Mouse (Mus musculus) embryonic facial prominence, embryonic 13.5 days (tissue): ENCODE results near the gene Rnft2. TPM values are rescaled to one million over a fixed set of nuclear protein-coding genes. Genes with fewer than 3 reads are reported as not detected.

Experiments
- ATAC-seq: fragments of 200-750 bp; cut with Nextera tagmentation; 2 replicates; pipeline ENCODE4 v1.8.0; 2017; ENCODE audit warnings: low read depth; ENCODE audit not compliant: insufficient number of reproducible peaks, insufficient read depth, low FRiP score, low TSS enrichment
- H3K27ac ChIP-seq: fragments of 300-500 bp; sonication (generic); 2 replicates; pipeline ENCODE4 v1.5.1; 2015; ENCODE audit warnings: moderate library complexity, mild to moderate bottlenecking, inconsistent platforms
- H3K27me3 ChIP-seq: fragments of 300-500 bp; sonication (generic); 2 replicates; pipeline ENCODE4 v1.6.1; 2015; ENCODE audit warnings: mild to moderate bottlenecking, inconsistent platforms
- H3K36me3 ChIP-seq: fragments of 300-500 bp; sonication (generic); 2 replicates; pipeline ENCODE4 v1.6.1; 2015; ENCODE audit warnings: mild to moderate bottlenecking, inconsistent platforms
- H3K4me1 ChIP-seq: fragments of 300-500 bp; sonication (generic); 2 replicates; pipeline ENCODE4 v1.6.1; 2015; ENCODE audit warnings: inconsistent platforms
- H3K4me2 ChIP-seq: fragments of 300-500 bp; sonication (generic); 2 replicates; pipeline ENCODE4 v1.6.1; 2015; ENCODE audit warnings: moderate library complexity, mild to moderate bottlenecking, inconsistent platforms
- H3K4me3 ChIP-seq: fragments of 300-500 bp; sonication (generic); 2 replicates; pipeline ENCODE4 v1.5.1; 2015; ENCODE audit warnings: mild to moderate bottlenecking, inconsistent platforms
- H3K9ac ChIP-seq: fragments of 300-500 bp; sonication (generic); 2 replicates; pipeline ENCODE4 v1.6.1; 2015; ENCODE audit warnings: mild to moderate bottlenecking, inconsistent platforms
- H3K9me3 ChIP-seq: fragments of 300-500 bp; sonication (generic); 2 replicates; pipeline ENCODE4 v1.6.1; 2016; ENCODE audit warnings: inconsistent platforms
- WGBS: fragments of 180-500 bp; shearing (Covaris S2); methylation state at CpG from one replicate; pipeline ENCODE4 v1.1.7; 2015; ENCODE audit warnings: mixed read lengths; 5-methylcytosine and 5-hydroxymethylcytosine counted together
- polyA plus RNA-seq: library from polyadenylated mRNA; unstranded; fragments of >200 nt; fragmentation: Nextera tagmentation; extraction: Ambion mirVana; gene quantifications from 2 replicates; pipeline ENCODE4 v1.2.1, GENCODE M21; 2015

Rnft2 gene
- polyA plus RNA-seq, 1 experiment from 2014 or later: 5.1 TPM

DNA sequence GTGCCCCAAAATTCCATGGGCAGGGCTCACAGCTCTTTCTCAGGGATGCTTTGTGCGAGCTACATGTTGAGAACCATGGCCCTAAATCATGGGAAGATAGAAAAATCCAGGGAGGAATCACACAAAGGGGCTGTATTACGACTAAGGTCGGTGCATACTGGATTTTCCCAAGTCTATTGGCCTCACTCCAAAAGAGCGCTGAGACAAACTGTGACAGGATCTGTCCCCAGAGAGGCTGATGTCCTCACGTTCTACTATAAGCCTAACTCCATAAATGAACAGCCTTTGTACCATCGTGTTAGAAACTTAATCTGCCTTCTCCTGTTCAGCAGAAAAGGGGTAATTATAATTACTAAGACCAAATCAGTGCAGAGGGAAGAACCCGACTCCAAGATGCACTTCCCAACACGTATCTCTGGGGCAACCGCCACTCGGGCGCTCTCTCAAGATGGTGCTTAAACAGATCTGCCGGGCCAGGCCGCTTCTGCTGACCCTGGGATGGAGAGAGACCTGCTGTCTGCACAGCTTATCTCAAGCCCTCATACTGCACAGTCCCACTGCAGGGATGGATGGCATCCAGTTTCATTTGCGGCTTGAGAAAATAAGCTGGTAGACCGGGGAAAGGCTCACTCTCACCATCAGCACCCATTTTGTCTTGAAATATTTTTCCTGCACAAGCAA lies 98.8 kb downstream of the Rnft2 start:
- WGBS: 70% methylated on average over 15 of the region's 15 CpGs
- Histone ChIP-seq H3K4me1 (peaks cover 13% of the 10 kb centered on the region; the same call in 1 of the 2 replicates), H3K9ac (0 out of 2 replicates have a peak overlapping the region, but pooled peaks have one; percentile 8), H3K27me3 (no peaks in the 10 kb centered on the region), H3K27ac (no peak overlapping the region), H3K36me3 (peaks cover 42% of the 10 kb centered on the region), H3K4me2 (no peak overlapping the region), H3K4me3 (no peak overlapping the region), H3K9me3 (no peaks in the 10 kb centered on the region)
- no peak for ATAC-seq

DNA sequence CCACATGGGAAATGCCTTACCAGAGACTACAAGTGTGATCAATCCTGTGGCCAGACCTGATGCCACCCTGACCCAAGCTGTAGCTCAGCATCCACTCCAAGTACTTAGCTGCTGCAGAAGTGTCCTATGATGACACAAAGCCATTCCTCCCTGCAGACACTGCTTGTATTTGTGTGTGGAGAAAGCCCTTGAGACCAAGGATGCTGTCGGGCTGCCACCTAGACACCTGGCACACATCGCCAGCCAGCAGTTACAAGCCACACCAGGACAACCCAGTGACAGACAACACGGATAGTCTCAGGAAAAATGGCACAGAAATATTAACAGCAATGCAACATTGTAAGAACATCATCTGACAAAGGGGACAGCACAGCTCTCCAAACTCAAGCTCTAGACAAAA lies 99.5 kb downstream of the Rnft2 start:
- Histone ChIP-seq H3K9me3 (no peaks in the 10 kb centered on the region), H3K9ac (no peak overlapping the region), H3K27ac (no peak overlapping the region), H3K27me3 (no peaks in the 10 kb centered on the region), H3K4me3 (no peak overlapping the region), H3K36me3 (peaks cover 45% of the 10 kb centered on the region), H3K4me2 (no peak overlapping the region), H3K4me1 (peaks cover 13% of the 10 kb centered on the region; the same call in 1 of the 2 replicates)
- WGBS: 92% methylated on average over 3 of the region's 3 CpGs
- ATAC-seq: no peak

DNA sequence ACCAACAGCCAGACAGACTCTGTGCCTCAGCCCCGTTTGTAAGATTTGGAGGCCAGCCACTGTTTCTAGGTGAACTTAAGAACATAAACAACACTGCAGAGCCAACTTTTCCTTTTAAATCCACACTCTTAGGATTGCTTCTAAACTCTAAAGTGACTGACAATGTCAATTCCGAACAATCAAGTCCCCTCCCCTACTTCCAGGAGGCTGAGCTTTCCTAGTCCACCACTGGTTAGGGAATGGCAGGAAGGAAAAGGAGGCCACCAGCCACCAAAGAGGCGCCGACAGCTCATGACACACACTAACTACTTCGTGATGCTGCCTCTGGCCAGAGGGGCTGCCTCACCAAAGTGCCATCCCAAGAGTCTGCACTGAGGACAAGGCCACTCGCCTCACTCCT lies 100.1 kb downstream of the Rnft2 start:
- Histone ChIP-seq H3K27me3 (no peaks in the 10 kb centered on the region), H3K4me1 (peaks cover 13% of the 10 kb centered on the region; the same call in 1 of the 2 replicates), H3K9me3 (no peaks in the 10 kb centered on the region), H3K36me3 (peaks cover 49% of the 10 kb centered on the region), H3K4me2 (no peak overlapping the region), H3K4me3 (no peak overlapping the region), H3K9ac (no peak overlapping the region), H3K27ac (no peak overlapping the region)
- 86% methylated on average over 6 of the region's 6 CpGs for WGBS
- ATAC-seq: no peak

DNA sequence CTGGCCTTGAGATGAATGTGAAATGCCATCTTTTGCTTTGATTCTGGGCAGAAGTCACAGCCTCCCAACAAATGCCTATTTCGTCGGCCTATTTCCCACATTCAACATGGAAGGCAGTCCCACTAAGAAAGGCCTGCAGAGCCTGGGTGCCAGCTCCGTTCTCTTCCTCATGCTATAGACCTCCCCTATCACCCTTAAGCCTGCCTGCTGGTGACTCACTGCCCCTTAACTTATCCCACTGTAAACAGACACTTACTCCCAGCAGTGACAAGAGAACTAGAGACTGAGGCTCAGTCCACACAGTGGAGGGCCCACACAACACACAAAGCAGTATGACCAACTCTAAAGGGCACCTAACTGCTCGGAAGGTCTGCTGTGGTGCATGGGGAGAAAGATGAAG lies 100.6 kb downstream of the Rnft2 start:
- 88% methylated on average over 4 of the region's 4 CpGs for WGBS
- ATAC-seq: no peak
- H3K27ac ChIP-seq: no peak overlapping the region
- no peak overlapping the region for H3K9ac ChIP-seq
- H3K4me1 ChIP-seq: peaks cover 13% of the 10 kb centered on the region; the same call in 1 of the 2 replicates
- H3K4me3 ChIP-seq: no peak overlapping the region
- H3K36me3 ChIP-seq: peaks cover 53% of the 10 kb centered on the region
- no peak overlapping the region for H3K4me2 ChIP-seq
- no peaks in the 10 kb centered on the region for H3K9me3 ChIP-seq
- no peaks in the 10 kb centered on the region for H3K27me3 ChIP-seq

DNA sequence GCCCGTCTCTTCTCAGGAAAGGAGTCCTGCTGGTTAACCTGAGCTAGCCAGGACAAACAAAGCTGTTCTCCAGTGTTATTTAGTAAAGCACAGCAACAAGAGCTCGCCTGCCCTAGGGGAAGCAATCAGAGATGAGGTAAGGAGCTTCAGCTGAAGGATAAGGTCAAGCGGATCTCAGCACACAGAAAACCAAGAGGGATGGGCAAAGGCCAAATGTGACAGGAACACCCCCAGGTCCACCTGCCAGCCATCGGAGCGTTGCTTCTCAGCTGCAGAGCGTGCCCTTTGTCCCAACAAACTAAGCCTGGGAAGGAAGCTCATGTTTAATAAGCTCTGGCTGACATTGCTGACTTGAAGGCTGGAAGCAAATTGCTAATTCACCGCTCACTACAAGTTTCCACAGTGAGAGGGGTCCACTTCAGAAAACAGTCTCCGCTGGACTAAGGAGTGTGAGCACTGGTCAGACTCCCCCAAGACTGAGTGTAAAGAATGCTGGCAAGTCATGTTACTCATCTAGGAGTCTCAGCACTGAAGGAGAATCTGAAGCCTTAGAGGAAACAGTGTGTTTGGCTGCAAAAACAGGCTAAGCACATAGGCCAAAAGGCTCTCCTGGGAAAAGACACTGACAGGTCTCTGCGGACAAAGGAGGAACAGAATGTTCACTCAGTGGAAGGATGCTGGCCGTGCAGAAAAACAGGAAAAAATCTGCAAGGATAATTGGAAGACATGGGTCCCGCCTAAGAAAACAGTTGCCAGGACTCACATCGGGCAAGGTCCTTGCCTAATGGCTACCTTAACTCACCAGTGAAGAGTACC lies 101.5 kb downstream of the Rnft2 start:
- no peak for ATAC-seq
- Histone ChIP-seq H3K4me1 (peaks cover 13% of the 10 kb centered on the region; the same call in 1 of the 2 replicates), H3K9me3 (no peaks in the 10 kb centered on the region), H3K27ac (no peak overlapping the region), H3K4me2 (no peak overlapping the region), H3K36me3 (peaks cover 62% of the 10 kb centered on the region), H3K4me3 (no peak overlapping the region), H3K9ac (no peak overlapping the region), H3K27me3 (no peaks in the 10 kb centered on the region)
- 75% methylated on average over 12 of the region's 12 CpGs for WGBS

DNA sequence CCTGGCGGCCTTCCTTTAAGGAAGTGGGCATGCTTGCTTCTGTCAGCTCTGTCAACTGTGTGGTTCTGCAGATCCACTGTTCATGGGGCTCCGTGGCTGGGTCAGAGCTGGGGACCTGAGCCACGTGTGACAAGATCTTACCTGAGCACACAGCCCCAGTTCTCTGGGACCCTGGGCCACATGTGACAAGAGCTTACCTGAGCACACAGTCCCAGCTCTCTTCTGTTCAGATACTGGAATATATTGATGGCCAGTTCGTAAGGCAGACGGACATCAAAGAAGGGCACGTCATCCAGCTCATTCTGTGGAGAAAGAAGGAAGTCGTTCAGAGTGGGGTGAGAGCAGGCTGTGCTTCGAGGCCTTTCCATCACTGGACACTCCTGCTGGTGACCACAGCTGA lies 102.4 kb downstream of the Rnft2 start:
- no peak overlapping the region for H3K9ac ChIP-seq
- no peak for ATAC-seq
- WGBS: 91% methylated on average over 8 of the region's 8 CpGs

More for the DNA sequence above, 102.4 kb downstream of the Rnft2 start:
- no peaks in the 10 kb centered on the region for H3K9me3 ChIP-seq
- H3K27ac ChIP-seq: no peak overlapping the region
- no peaks in the 10 kb centered on the region for H3K27me3 ChIP-seq
- no peak overlapping the region for H3K4me2 ChIP-seq
- peaks cover 65% of the 10 kb centered on the region for H3K36me3 ChIP-seq
- peaks cover 13% of the 10 kb centered on the region; the same call in 1 of the 2 replicates for H3K4me1 ChIP-seq
- H3K4me3 ChIP-seq: no peak overlapping the region

Other genes starting within 250 kb of the Rnft2 start
- 7.3 and 9.2 TPM in 2 replicates for gene Tesc, start 217.4 kb downstream of the Rnft2 start, polyA plus RNA-seq
- gene Fbxw8, start 89.7 kb downstream of the Rnft2 start, polyA plus RNA-seq: 27.9 and 28.9 TPM in 2 replicates
- 0.17 and 0.21 TPM in 2 replicates for gene Hrk, start 80.5 kb downstream of the Rnft2 start, polyA plus RNA-seq
- gene 2410131K14Rik, start 111 bp upstream of the Rnft2 start, polyA plus RNA-seq: 12.5 and 13.1 TPM in 2 replicates